Mouse (Mus musculus) v-Abl transformed pro-B cells (cell line): ENCODE measurements at regions not wholly inside any gene's neighbourhood (a gene's known extent, or its start where the extent isn't known, plus 50 kb on each side); places are given as distances from the start of the nearest gene placed in this dataset.

Source experiments
- in situ Hi-C, 2 experiments: fragments of 400-800 bp; cut with MboI; formaldehyde crosslinking; loops; one replicate each; pipeline ENCODE4 v1.15.1; 2025; ENCODE audit not compliant: unreplicated experiment in 2 of 2

DNA sequence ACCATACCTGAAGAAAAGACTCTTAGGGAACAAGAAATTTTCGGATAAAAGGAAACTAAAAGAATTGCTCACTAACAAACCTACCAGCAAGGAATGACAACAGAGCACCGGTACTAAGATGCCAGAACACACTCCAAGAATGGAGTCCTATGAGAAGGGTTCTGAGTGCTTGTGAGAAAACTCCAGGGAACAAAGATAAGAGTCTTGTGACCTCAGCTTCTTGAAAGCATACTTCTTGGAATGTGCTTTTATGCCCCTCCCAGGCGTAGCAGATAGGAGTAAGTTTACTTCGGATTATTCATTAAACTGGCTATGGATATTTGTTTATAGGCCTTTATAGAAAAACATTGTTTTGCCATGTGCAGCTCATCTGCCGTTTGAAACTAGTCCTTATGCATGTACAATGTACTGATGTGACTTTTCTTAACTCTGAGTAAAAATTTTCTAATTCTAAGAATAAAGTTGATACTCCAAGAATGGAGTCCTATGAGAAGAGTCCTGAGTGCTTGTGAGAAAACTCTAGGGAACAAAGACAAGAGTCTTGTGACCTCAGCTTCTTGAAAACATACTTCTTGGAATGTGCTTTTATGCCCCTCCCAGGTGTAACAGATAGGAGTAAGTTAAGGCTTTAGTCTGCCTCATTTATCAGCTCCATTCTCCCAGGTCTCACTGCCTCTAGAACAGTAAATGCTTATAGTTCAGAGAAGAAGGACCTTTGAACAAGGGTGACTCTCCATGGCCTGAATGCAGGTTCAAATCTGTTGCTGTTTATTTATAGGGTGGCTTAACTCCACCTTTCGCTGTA is 150.8 kb upstream of the Kynu start:
- in situ Hi-C loops: no loop called here

DNA sequence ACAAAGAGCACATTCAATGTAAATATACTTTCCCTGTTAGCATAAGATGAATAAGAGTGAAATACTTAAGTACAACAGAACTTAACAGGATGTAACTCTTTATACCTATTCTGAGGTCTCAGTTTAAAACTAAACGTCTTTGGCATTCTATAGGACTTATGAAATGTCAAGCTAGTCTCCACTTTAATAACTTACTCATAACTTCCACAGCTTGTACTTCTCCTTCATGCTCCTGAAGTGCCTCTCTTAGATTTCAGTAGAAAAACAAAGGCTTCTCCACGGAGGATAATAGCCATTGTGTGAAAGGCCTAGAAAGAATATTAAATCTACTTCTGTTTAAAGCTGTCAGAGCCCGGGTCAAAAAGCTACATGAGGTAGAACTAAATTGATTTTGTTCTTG is 117.9 kb upstream of the Kynu start:
- in situ Hi-C loops: no loop called here

DNA sequence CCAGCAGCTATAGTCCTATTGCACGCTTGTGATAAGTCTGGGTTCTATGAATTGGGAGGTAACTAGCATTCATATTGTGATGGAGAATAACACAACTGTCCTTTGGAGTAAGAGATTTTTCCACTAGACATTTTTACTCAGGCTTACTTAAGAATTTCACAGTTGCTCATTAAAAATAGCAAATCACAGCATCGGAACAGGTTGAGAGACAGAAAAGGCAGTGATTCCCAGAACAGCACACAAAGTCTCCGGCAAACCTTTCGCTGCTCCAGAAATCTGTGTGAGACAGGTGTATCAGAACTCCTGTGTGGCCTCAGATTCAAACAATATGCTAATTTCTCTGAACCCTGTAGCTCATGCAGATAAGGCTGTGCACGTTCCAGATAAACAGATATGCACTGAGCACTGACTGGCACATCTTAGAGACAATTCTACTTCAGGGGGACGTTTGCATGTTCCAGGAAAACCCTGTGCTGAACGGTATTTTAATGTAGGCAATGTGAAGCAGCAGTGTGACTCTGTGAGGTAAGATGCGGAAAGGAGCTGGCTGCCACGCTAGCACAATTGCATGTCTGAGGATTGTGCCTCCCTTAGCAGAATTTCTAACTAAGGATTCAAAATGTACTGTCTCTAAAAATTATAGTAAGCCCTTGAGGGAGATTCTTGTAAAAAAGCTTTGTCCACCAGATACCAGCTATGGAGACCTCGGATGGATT is 99.8 kb upstream of the Kynu start:
- in situ Hi-C loops: no loop called here

GRCm38 (mm10) chr2:43469161-43469560 is 86.0 kb upstream of the Kynu start:
- in situ Hi-C loops: no loop called here

GRCm38 (mm10) chr2:43469893-43470292 is 85.2 kb upstream of the Kynu start:
- in situ Hi-C loops: no loop called here

DNA sequence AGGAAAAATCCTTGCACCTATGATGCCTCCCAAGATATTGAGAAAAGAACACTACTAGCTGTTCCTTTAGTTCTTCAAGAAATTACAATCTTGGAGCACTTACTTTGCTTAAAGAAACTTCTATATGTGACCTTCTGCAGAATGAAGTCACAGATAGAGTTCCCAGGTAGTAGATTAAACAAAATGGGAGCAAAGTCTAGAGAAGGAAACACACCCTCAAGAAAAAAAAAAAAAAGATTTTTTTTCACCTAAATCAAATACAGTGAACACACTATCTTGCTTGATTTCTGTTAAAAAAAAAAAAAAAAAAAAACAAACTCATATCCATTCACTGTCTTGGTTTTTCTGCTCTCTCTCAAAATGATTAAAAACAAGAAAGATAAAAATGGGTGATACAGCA is 76.6 kb upstream of the Kynu start:
- in situ Hi-C loops: no loop called here

GRCm38 (mm10) chr2:43479871-43480270 is 75.3 kb upstream of the Kynu start:
- in situ Hi-C loops: no loop called here
